Mouse (Mus musculus): ENCODE data around the gene C130050O18Rik. TPM values are rescaled to one million over a fixed set of nuclear protein-coding genes. Genes with fewer than 3 reads are reported as not detected.

C130050O18Rik gene
- polyA plus RNA-seq, 1 experiment: not detected

DNA sequence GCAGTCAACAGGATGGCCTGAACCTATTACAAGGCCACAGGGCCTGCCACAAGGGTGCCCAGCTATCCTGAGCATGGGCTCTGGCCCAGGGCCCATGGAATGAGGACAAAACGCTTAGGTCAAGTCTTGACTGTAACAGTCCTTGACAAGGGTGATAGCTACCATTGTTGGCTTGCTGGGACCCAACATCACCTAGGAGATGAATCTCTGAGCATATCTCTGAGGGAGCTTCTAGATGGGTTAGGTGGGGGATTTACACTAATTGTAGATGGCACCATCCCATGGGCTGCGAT, 36.6 kb downstream of the C130050O18Rik start:
- Histone ChIP-seq H3K27ac (replicated peaks; ENCODE audit: low read depth, low read length) (no peak overlapping the region), H3K4me3 (ENCODE audit: insufficient read depth, low read depth, low read length) (no peak overlapping the region), H3K4me1 (ENCODE audit: control insufficient read depth, insufficient read depth, insufficient read length, low read length) (no peaks in the 10 kb centered on the region; the same call in 1 of the 2 replicates)

GRCm38 (mm10) chr5:139442428-139442827, 37.3 kb downstream of the C130050O18Rik start:
- Histone ChIP-seq H3K4me3 (ENCODE audit: insufficient read depth, low read depth, low read length) (no peak overlapping the region), H3K27ac (replicated peaks; ENCODE audit: low read depth, low read length) (no peak overlapping the region), H3K4me1 (ENCODE audit: control insufficient read depth, insufficient read depth, insufficient read length, low read length) (no peaks in the 10 kb centered on the region; the same call in 1 of the 2 replicates)

DNA sequence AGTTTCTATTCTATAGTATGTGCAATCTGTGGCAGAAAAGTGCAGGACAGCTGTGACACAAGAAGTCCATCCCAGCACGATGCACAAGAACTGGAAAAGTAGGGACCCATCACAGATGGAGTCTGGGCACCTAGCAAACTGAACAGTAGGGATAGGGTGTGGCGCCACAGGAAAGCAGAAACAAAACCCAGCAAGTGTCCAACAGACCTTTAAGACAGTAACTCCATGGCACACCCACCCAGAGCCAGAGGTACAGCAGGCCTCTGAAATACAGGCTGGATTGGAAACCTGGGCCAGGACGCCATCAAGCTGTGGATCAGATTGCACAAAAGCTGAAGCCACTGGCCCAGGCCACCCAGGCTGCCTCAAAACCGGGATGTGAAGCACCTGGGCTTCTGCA, 37.9 kb downstream of the C130050O18Rik start:
- no peak overlapping the region for H3K27ac ChIP-seq (replicated peaks; ENCODE audit: low read depth, low read length)
- no peaks in the 10 kb centered on the region; the same call in 1 of the 2 replicates for H3K4me1 ChIP-seq (ENCODE audit: control insufficient read depth, insufficient read depth, insufficient read length, low read length)
- H3K4me3 ChIP-seq (ENCODE audit: insufficient read depth, low read depth, low read length): no peak overlapping the region

DNA sequence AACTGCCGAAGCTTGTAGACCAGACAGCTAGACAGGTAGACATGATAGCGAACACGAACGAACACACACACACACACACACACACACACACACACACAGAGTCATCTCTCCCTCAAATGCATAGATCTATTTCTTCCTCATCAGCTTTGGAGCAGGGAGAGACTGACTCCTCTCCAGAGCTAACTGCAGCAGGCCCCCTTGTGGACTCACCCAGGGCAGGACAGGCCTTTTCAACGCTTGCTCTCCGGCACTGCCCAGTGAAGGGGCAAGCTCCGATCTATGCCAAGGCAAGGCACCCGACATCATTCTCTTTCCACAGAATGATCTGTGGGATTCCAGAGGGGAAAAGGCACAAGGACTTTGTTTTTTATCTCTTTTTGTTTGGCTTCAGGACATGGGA, 40.2 kb downstream of the C130050O18Rik start:
- Histone ChIP-seq H3K4me3 (ENCODE audit: insufficient read depth, low read depth, low read length) (no peak overlapping the region), H3K27ac (replicated peaks; ENCODE audit: low read depth, low read length) (no peak overlapping the region), H3K4me1 (ENCODE audit: control insufficient read depth, insufficient read depth, insufficient read length, low read length) (peaks cover 7% of the 10 kb centered on the region)

GRCm38 (mm10) chr5:139448025-139448424, 42.9 kb downstream of the C130050O18Rik start:
- Histone ChIP-seq H3K27ac (replicated peaks; ENCODE audit: low read depth, low read length) (no peak overlapping the region), H3K4me1 (ENCODE audit: control insufficient read depth, insufficient read depth, insufficient read length, low read length) (peaks cover 8% of the 10 kb centered on the region), H3K4me3 (ENCODE audit: insufficient read depth, low read depth, low read length) (no peak overlapping the region)

DNA sequence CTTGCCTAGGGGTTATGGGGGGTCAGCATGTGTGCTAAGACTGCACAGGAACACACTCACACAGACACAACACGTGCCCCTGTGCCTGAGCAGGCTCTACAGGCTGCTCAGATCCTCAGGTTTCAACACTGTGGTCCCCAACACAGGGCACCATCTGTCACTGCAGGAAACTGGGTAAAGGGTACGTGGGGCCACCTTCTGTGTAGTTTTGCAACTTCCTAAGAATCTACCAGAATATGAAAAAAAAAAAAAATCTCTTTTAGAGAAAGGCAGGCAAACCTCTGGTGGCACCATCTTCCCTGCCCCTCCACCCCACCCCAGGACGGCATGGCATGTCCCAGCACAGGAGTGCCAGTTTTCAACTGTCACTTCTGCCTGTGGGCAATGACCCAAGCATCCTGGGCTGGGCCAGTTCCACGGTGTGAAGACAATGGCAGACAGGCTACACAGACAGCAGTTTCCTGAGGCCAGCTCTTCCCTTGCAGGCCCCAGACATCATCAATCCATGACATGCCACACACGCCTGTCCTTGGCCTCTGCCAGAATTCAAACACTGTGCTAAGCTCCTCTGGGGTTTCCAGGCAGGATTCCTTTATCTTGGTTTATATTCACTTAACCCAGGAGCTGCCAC, 44.2 kb downstream of the C130050O18Rik start:
- H3K4me3 ChIP-seq (ENCODE audit: insufficient read depth, low read depth, low read length): no peak overlapping the region
- H3K4me1 ChIP-seq (ENCODE audit: control insufficient read depth, insufficient read depth, insufficient read length, low read length): peaks cover 9% of the 10 kb centered on the region
- 0 out of 2 replicates have a peak overlapping the region, but pooled peaks have one; percentile 29 for H3K27ac ChIP-seq (replicated peaks; ENCODE audit: low read depth, low read length)

- no peak overlapping the region for H3K4me3 ChIP-seq (ENCODE audit: insufficient read depth, low read depth, low read length)
- H3K27ac ChIP-seq (replicated peaks; ENCODE audit: low read depth, low read length): no peak overlapping the region
- peaks cover 9% of the 10 kb centered on the region for H3K4me1 ChIP-seq (ENCODE audit: control insufficient read depth, insufficient read depth, insufficient read length, low read length)
Measured at GRCm38 (mm10) chr5:139449926-139450325, 44.8 kb downstream of the C130050O18Rik start.

DNA sequence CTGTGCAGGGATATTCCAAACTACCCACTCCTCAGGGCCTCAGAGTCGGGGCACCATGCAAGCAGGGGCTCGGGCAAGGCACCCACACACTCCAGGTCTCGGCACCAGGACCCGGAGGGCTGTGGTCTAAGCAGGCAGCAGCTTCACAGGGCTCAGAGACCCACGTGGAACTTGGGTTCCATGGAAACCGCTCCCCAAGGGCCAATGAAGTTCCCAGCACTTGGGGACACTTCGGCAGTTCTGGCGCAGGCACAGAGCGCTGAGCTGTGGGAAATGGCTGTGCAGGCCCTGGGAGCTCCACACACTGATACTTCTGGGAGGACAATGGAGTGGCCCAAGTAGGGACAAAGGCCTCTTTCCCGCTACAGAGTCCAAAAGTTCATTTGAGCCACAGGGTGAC, 48.0 kb downstream of the C130050O18Rik start:
- Histone ChIP-seq H3K4me1 (ENCODE audit: control insufficient read depth, insufficient read depth, insufficient read length, low read length) (peaks cover 9% of the 10 kb centered on the region), H3K27ac (replicated peaks; ENCODE audit: low read depth, low read length) (peak overlapping the region; percentile 41; the same call in 1 of the 2 replicates), H3K4me3 (ENCODE audit: insufficient read depth, low read depth, low read length) (no peak overlapping the region)

DNA sequence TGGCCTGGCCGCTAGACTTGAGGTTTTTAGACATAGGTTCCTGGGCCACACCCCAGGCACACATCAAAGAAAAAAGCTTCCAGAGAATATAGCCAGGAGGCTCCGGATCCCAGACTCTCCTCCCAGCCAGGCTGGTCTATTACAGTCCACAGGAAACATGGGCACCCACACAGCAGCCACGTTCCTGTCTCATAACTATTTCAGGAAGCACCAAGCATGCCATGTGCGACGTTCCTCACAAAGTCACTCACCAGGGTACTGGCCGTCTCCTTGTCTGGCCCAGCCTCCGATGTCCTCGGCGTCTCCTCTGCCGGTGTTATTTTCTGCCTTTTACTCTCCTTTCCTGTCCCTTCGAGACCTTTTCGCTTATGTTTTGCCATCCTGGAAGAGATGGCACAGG, 50.1 kb downstream of the C130050O18Rik start:
- Histone ChIP-seq H3K4me3 (ENCODE audit: insufficient read depth, low read depth, low read length) (no peak overlapping the region), H3K27ac (replicated peaks; ENCODE audit: low read depth, low read length) (no peak overlapping the region), H3K4me1 (ENCODE audit: control insufficient read depth, insufficient read depth, insufficient read length, low read length) (peaks cover 2% of the 10 kb centered on the region; the same call in 1 of the 2 replicates)

- H3K27ac ChIP-seq (replicated peaks; ENCODE audit: low read depth, low read length): no peak overlapping the region
- H3K4me1 ChIP-seq (ENCODE audit: control insufficient read depth, insufficient read depth, insufficient read length, low read length): peaks cover 2% of the 10 kb centered on the region; the same call in 1 of the 2 replicates
Measured at GRCm38 (mm10) chr5:139457241-139457640, 52.2 kb downstream of the C130050O18Rik start.

GRCm38 (mm10) chr5:139459938-139460337, 54.9 kb downstream of the C130050O18Rik start:
- H3K27ac ChIP-seq (replicated peaks; ENCODE audit: low read depth, low read length): no peak overlapping the region
- H3K4me1 ChIP-seq (ENCODE audit: control insufficient read depth, insufficient read depth, insufficient read length, low read length): no peaks in the 10 kb centered on the region
- peak overlapping the region; percentile 63 for H3K4me3 ChIP-seq (ENCODE audit: insufficient read depth, low read depth, low read length)

More at GRCm38 (mm10) chr5:139457241-139457640, 52.2 kb downstream of the C130050O18Rik start:
- no peak overlapping the region for H3K4me3 ChIP-seq (ENCODE audit: insufficient read depth, low read depth, low read length)

DNA sequence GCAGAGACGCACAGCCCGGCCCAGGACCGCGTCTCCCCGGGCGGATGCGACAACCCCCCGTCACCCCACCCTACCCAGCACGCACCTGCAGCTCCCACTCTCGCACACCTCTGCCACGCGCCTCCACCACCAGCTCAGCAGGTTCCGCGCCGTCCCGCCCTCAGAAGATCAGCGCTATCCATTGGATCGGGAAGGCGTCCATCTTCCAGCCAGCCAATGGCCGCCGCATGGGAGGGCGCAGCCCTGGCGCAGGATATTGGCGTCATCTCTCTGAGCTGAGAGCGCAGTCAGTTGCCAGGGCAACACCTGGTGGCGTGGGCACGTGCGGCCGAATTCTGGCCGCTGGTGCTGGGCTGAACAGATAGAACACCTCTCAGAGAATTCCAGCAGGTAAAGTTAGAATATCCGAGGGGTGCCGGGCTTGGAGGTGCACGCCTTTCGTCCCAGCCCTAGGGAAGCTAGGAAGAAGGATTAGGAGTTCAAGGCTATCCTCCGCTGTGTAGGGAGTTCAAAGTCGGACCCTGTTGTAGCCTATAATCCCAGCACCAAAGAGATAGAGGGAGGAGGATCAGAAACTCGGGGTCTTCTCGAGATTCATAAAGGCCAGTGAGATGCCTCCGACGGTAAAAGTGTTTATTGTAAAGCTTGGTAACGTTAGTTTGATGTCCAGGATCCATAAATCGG, 55.4 kb downstream of the C130050O18Rik start, which contains the start of gene 3110082I17Rik:
TSS of gene 3110082I17Rik (minus strand) at position 144 of the 684 bp plus-strand sequence.
- H3K27ac ChIP-seq (replicated peaks; ENCODE audit: low read depth, low read length): no peak within 1 kb of the TSS
- H3K4me1 ChIP-seq (ENCODE audit: control insufficient read depth, insufficient read depth, insufficient read length, low read length): no peaks in the 10 kb centered on the region
- H3K4me3 ChIP-seq (ENCODE audit: insufficient read depth, low read depth, low read length): peak within 1 kb of the TSS; percentile 68

- H3K4me3 ChIP-seq (ENCODE audit: insufficient read depth, low read depth, low read length): no peak overlapping the region
- no peaks in the 10 kb centered on the region for H3K4me1 ChIP-seq (ENCODE audit: control insufficient read depth, insufficient read depth, insufficient read length, low read length)
- no peak overlapping the region for H3K27ac ChIP-seq (replicated peaks; ENCODE audit: low read depth, low read length)
Measured at GRCm38 (mm10) chr5:139464874-139465273, 59.8 kb downstream of the C130050O18Rik start.
